Mouse (Mus musculus): ENCODE measurements around the gene Kctd3.

DNA sequence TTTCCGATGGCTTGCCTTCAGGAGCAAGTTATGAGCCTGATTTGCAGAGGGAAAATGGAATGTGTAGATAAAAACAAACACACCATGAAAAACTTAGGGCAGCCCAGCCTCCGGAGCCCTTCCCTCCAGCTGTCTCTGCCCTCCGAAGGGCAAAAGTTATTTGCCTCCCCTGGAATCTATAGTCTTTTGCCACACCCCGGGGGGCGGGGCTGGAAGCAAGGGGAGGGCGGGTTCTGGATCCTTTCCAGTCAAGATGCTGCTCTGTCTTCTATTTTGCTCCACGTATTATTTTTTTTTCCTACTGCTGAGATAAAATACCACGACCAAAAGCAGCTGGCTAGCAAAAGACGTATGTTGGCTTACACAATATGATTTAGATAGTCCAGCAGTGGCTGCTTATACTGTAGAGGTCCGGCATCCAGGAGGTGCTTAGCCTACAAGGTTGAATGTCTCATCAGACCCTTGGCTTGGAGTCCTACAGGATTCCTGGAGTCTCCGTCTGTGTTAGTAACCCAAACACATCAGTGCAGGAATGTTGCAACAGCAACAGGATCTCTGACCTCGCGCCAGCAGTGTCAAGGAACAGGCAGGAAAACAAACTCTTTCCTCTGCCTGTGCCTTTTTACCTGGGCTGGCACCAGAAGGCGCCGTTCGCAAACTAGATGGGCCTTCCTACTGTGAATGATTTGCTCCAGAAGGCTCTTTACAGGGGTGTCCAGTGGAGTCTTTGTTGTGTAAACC lies 5.4 kb upstream of the Kctd3 start:
- TF ChIP-seq CTCF (IDR thresholded peaks at IDR 0.05) (no peak), POLR2A (IDR thresholded peaks at IDR 0.05; ENCODE audit: insufficient read depth, low read depth, low read length) (no peak)

All from heart, adult 2 months (tissue).